Mouse (Mus musculus): ENCODE data around the gene Krt81. TPM values are rescaled to one million over a fixed set of nuclear protein-coding genes. Genes with fewer than 3 reads are reported as not detected.

Gene Krt81
- total and polyA plus RNA-seq, 3 experiments: not detected

DNA sequence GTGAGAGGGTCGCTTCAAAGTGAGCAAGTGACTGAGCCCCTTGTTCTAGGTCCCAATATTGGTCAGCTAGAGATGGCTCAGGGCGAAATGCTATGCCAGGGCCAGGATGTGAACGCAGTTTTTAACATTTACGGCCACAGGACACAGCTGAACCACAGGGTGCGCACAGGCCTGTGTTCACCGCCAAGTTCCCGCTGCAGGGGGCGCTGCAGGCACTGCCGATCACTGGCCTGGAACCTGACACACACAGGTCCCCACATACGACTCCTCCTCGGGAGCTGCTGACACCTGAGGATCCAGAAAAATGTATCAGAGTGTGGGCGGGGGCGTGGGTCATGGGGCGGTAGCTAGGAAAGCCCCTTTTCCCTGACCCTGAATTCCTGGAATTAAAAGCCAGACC lies 4.3 kb downstream of the Krt81 start:
- Histone ChIP-seq H3K27ac (ENCODE audit: control insufficient read depth, low read depth, low read length) (no peak overlapping the region), H3K9me3 (replicated peaks; ENCODE audit: insufficient read depth, low read length) (no peaks in the 10 kb centered on the region), H3K36me3 (ENCODE audit: control insufficient read depth in 1 of 2, insufficient read depth in 2 of 2, low read length in 2 of 2) (no peaks in the 10 kb centered on the region), H3K4me1 (ENCODE audit: control insufficient read depth in 1 of 2, insufficient read depth in 2 of 2, low read length in 2 of 2) (no peaks in the 10 kb centered on the region), H3K4me3 (ENCODE audit: control insufficient read depth in 1 of 2, insufficient read depth in 1 of 2, low read depth in 2 of 2, low read length in 2 of 2) (no peak overlapping the region), H3K79me2 (ENCODE audit: control insufficient read depth, insufficient read depth, low read length, poor library complexity) (no peaks in the 10 kb centered on the region), H3K9ac (ENCODE audit: control insufficient read depth, low read depth, low read length, poor library complexity, severe bottlenecking) (no peak overlapping the region), H3K27me3 (ENCODE audit: control insufficient read depth in 1 of 2, insufficient read depth in 2 of 2, low read length in 2 of 2) (no peaks in the 10 kb centered on the region)
- DNase-seq (ENCODE audit: low read depth, low spot score): no peak
- no peak for TF ChIP-seq TAL1 (IDR thresholded peaks at IDR 0.05; ENCODE audit: low read length)
- TF ChIP-seq UBTF (IDR thresholded peaks at IDR 0.05; ENCODE audit: borderline replicate concordance, insufficient read depth, low read depth, low read length): no peak
- TF ChIP-seq MYC (IDR thresholded peaks at IDR 0.05; ENCODE audit: low read depth, low read length): no peak
- TF ChIP-seq CTCF (IDR thresholded peaks at IDR 0.05 in 2 of 3, conservative IDR thresholded peaks at IDR 0.05 in 1 of 3; ENCODE audit: control insufficient read depth in 1 of 3, insufficient read depth in 1 of 3, low read depth in 2 of 3, low read length in 3 of 3, poor library complexity in 1 of 3, severe bottlenecking in 1 of 3): peak; percentile 20 to 47 (median 43); a peak in 4 of 6 replicates

DNA sequence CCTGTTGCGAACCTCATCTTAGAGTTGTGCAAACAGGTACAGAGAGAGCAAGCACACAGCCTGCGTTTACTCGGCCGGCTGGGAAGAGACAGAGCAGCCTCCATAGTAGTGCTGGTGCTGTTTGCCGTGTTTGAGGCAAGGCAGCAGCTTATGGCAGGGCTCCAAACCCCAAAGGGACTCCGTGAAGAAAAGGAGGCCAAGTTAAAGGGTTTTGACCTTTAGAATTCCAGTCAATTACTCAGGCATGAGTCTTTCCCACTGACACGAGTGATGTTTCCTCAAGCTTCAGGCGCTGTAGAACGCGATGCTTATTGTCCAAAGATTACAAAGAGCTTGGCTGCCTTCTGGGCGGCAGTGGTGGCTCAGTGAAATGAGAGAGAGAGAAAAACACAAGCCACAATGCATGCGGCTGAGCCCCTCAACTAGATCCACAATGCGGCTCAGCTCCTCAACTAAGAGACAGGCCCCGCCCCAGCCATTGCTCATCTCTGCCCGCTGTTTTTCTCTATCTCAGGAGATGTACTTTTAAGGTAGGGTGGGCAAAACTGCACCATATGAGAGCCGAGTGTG lies 5.1 kb downstream of the Krt81 start:
- no peak overlapping the region for H3K27ac ChIP-seq (ENCODE audit: control insufficient read depth, low read depth, low read length)
- no peaks in the 10 kb centered on the region for H3K79me2 ChIP-seq (ENCODE audit: control insufficient read depth, insufficient read depth, low read length, poor library complexity)
- TF ChIP-seq CHD2 (IDR thresholded peaks at IDR 0.05; ENCODE audit: low read length) (no peak), RAD21 (IDR thresholded peaks at IDR 0.05; ENCODE audit: low read depth, low read length) (no peak), MYB (IDR thresholded peaks at IDR 0.05; ENCODE audit: low read depth, low read length) (no peak), BHLHE40 (IDR thresholded peaks at IDR 0.05; ENCODE audit: borderline replicate concordance, low read depth, low read length) (no peak), EP300 (IDR thresholded peaks at IDR 0.05; ENCODE audit: low read depth in 1 of 2, low read length in 2 of 2) (no peak), MAX (IDR thresholded peaks at IDR 0.05; ENCODE audit: low read length) (no peak), ETS1 (IDR thresholded peaks at IDR 0.05; ENCODE audit: low read depth, low read length) (no peak), JUND (IDR thresholded peaks at IDR 0.05; ENCODE audit: low read depth, low read length) (no peak), NRF1 (IDR thresholded peaks at IDR 0.05; ENCODE audit: insufficient read depth, low read depth, low read length, poor library complexity, severe bottlenecking) (no peak), KAT2A (conservative IDR thresholded peaks at IDR 0.05; ENCODE audit: low read depth, low read length) (no peak), UBTF (IDR thresholded peaks at IDR 0.05; ENCODE audit: borderline replicate concordance, insufficient read depth, low read depth, low read length) (no peak), ZMIZ1 (IDR thresholded peaks at IDR 0.05; ENCODE audit: low read depth, low read length) (no peak), MXI1 (IDR thresholded peaks at IDR 0.05; ENCODE audit: low read depth, low read length) (no peak), POLR2A (IDR thresholded peaks at IDR 0.05; ENCODE audit: control insufficient read depth in 1 of 2, insufficient read depth in 1 of 2, low read depth in 1 of 2, low read length in 2 of 2, poor library complexity in 1 of 2) (no peak), POLR2AphosphoS2 (IDR thresholded peaks at IDR 0.05; ENCODE audit: low read length) (no peak), ZC3H11A (IDR thresholded peaks at IDR 0.05; ENCODE audit: low read depth, low read length) (no peak), USF1 (IDR thresholded peaks at IDR 0.05; ENCODE audit: low read depth, low read length) (no peak), MAZ (IDR thresholded peaks at IDR 0.05; ENCODE audit: low read depth, low read length) (no peak)
- no peak for DNase-seq (ENCODE audit: low read depth, low spot score)
- no peaks in the 10 kb centered on the region for H3K4me1 ChIP-seq (ENCODE audit: control insufficient read depth in 1 of 2, insufficient read depth in 2 of 2, low read length in 2 of 2)
- H3K36me3 ChIP-seq (ENCODE audit: control insufficient read depth in 1 of 2, insufficient read depth in 2 of 2, low read length in 2 of 2): no peaks in the 10 kb centered on the region
- H3K4me3 ChIP-seq (ENCODE audit: control insufficient read depth in 1 of 2, insufficient read depth in 1 of 2, low read depth in 2 of 2, low read length in 2 of 2): no peak overlapping the region
- H3K27me3 ChIP-seq (ENCODE audit: control insufficient read depth in 1 of 2, insufficient read depth in 2 of 2, low read length in 2 of 2): no peaks in the 10 kb centered on the region
- no peak overlapping the region for H3K9ac ChIP-seq (ENCODE audit: control insufficient read depth, low read depth, low read length, poor library complexity, severe bottlenecking)
- H3K9me3 ChIP-seq (replicated peaks; ENCODE audit: insufficient read depth, low read length): no peaks in the 10 kb centered on the region

All from MEL (cell line).